Mouse (Mus musculus): ENCODE measurements at regions not wholly inside any gene's neighbourhood (a gene's known extent, or its start where the extent isn't known, plus 50 kb on each side); places are given as distances from the start of the nearest gene placed in this dataset.

DNA sequence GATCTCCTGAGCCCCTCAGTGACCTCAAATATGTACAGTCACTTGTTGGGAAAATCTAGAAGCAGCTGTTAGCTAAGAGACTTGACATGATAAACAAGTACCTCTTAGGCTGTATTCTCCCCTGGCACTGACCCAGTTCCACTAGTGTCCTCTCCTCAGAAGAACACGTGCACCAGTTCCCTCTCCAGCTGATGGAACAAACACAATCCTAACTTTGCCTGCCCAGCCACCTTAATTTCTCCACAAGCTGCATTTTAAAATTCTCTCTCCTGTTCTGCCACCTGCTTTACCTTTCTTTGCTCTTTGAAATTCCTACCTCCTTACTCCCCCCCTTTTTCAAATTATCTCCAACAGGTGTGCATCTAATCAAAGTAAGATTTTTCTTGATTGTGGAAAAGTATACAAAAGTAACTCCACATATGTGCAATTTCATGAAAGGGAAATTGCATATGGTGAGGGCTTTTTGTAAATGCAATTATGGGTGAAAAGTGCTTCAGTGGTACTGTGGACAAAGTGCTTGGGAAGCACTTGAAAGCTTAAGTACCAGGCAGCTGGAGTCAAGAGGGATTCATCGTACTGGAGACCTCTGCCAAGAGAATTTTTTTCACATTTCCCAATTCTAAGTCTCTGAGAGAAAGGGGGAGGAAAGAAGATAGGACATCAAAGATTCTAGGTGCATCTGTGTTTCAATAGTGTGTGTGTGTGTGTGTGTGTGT, 590.7 kb upstream of the Acvr2a start:
- no peak for TF ChIP-seq CTCF (IDR thresholded peaks at IDR 0.05)
- peak; percentile 60 for TF ChIP-seq EP300 (IDR thresholded peaks at IDR 0.05)

Data from lung, postnatal 0 days (tissue).